Mouse (Mus musculus) G1E (cell line): ENCODE results near the gene Btg3. TPM values are rescaled to one million over a fixed set of nuclear protein-coding genes. Genes with fewer than 3 reads are reported as not detected.

ENCODE experiments used
- ATAC-seq: 2 replicates; pipeline ENCODE4 v1.8.0; 2016; ENCODE audit warnings: mild to moderate bottlenecking; ENCODE audit not compliant: insufficient number of reproducible peaks, poor library complexity, low FRiP score, severe bottlenecking; ENCODE audit errors: extremely low read depth
- DNase-seq: peaks from one replicate; pipeline ENCODE4 v3.0.0; 2012; ENCODE audit warnings: low spot score
- H3K27me3 ChIP-seq: 2 replicates; pipeline ENCODE4 v1.6.1; 2012; ENCODE audit warnings: mild to moderate bottlenecking, low read length, inconsistent platforms; ENCODE audit not compliant: insufficient read depth
- H3K36me3 ChIP-seq: replicated peaks from 2 replicates; pipeline ENCODE3; 2012; ENCODE audit warnings: mild to moderate bottlenecking, inconsistent platforms
- H3K4me1 ChIP-seq: 2 replicates; pipeline ENCODE4 v1.6.1; 2012; ENCODE audit warnings: low read depth, low read length, inconsistent platforms, mixed read lengths; ENCODE audit not compliant: insufficient read depth
- H3K4me3 ChIP-seq: 2 replicates; pipeline ENCODE4 v1.5.1; 2012; ENCODE audit warnings: low read depth, mild to moderate bottlenecking, inconsistent platforms, low read length, moderate library complexity, mixed read lengths
- H3K9me3 ChIP-seq: replicated peaks from 2 replicates; pipeline ENCODE4 v1.6.1; 2012; ENCODE audit warnings: inconsistent platforms
- CTCF ChIP-seq: IDR thresholded peaks from 2 replicates; pipeline ENCODE4 v1.5.1; 2012; ENCODE audit warnings: low read depth, low read length, inconsistent platforms, mixed read lengths
- GATA1 ChIP-seq: IDR thresholded peaks from 2 replicates; pipeline ENCODE4 v1.6.1; 2012; ENCODE audit warnings: borderline replicate concordance, low read length, inconsistent platforms, mixed read lengths
- GATA2 ChIP-seq: IDR thresholded peaks from 2 replicates; pipeline ENCODE4 v1.6.1; 2012; ENCODE audit warnings: low read depth, low read length, inconsistent platforms, borderline replicate concordance
- POLR2AphosphoS5 ChIP-seq: IDR thresholded peaks from 2 replicates; pipeline ENCODE4 v1.6.1; 2012; ENCODE audit warnings: low read depth, low read length, inconsistent platforms; ENCODE audit not compliant: insufficient replicate concordance
- TAL1 ChIP-seq: conservative IDR thresholded peaks from 2 replicates; pipeline ENCODE4 v1.6.1; 2012; ENCODE audit warnings: low read depth, low read length, inconsistent platforms, mixed read lengths
- polyA plus RNA-seq: library from polyadenylated mRNA; stranded (reverse); fragments of >175 nt; gene quantifications from 2 replicates; pipeline ENCODE4 v1.2.3, GENCODE M21; 2012
- total RNA-seq, 2 experiments: library from RNA; stranded (forward) in 1 of 2; stranded (reverse) in 1 of 2; fragments of 200-1000 nt in 1 of 2; fragments of >200 nt in 1 of 2; fragmentation: Nextera tagmentation in 1 of 2; gene quantifications; 2 replicates each; pipeline ENCODE4 v1.2.3; 2014 to 2017

The Btg3 gene
- total and polyA plus RNA-seq, 3 experiments, result 11.1 to 37.2 (median 13.3) TPM

GRCm38 (mm10) chr16:78327562-78327961 is 49.4 kb downstream of the Btg3 start:
- Histone ChIP-seq H3K4me3 (no peak overlapping the region), H3K4me1 (no peaks in the 10 kb centered on the region), H3K36me3 (peaks cover 6% of the 10 kb centered on the region), H3K9me3 (peaks cover 7% of the 10 kb centered on the region; the same call in 1 of the 2 replicates), H3K27me3 (no peaks in the 10 kb centered on the region)
- no peak for DNase-seq
- TF ChIP-seq TAL1 (no peak), GATA1 (no peak), POLR2AphosphoS5 (no peak), GATA2 (no peak)
- ATAC-seq, result no peak

- no peaks in the 10 kb centered on the region for H3K4me1 ChIP-seq
- H3K27me3 ChIP-seq, result no peaks in the 10 kb centered on the region
- TF ChIP-seq GATA2 (no peak), CTCF (no peak), TAL1 (no peak), POLR2AphosphoS5 (no peak), GATA1 (no peak)
- no peaks in the 10 kb centered on the region for H3K36me3 ChIP-seq
- no peak overlapping the region for H3K4me3 ChIP-seq
- H3K9me3 ChIP-seq, result peaks cover 7% of the 10 kb centered on the region; the same call in 1 of the 2 replicates
- ATAC-seq (no peak), DNase-seq (no peak)
Observed at GRCm38 (mm10) chr16:78325972-78326848, 50.8 kb downstream of the Btg3 start.

GRCm38 (mm10) chr16:78322140-78322539 is 54.9 kb downstream of the Btg3 start:
- DNase-seq (no peak), ATAC-seq (no peak)
- TF ChIP-seq CTCF, result no peak
- TF ChIP-seq GATA2, result no peak
- TF ChIP-seq GATA1, result no peak
- TF ChIP-seq TAL1, result no peak
- no peak for TF ChIP-seq POLR2AphosphoS5

GRCm38 (mm10) chr16:78321559-78321958 is 55.4 kb downstream of the Btg3 start:
- DNase-seq (no peak), ATAC-seq (no peak)
- Histone ChIP-seq H3K36me3 (no peaks in the 10 kb centered on the region), H3K9me3 (peaks cover 4% of the 10 kb centered on the region; the same call in 1 of the 2 replicates), H3K27me3 (no peaks in the 10 kb centered on the region), H3K4me3 (no peak overlapping the region), H3K4me1 (no peaks in the 10 kb centered on the region)
- TF ChIP-seq CTCF (no peak), GATA1 (no peak), GATA2 (no peak), POLR2AphosphoS5 (no peak), TAL1 (no peak)

More at GRCm38 (mm10) chr16:78322140-78322539, 54.9 kb downstream of the Btg3 start:
- Histone ChIP-seq H3K9me3 (peaks cover 4% of the 10 kb centered on the region; the same call in 1 of the 2 replicates), H3K36me3 (no peaks in the 10 kb centered on the region), H3K4me3 (no peak overlapping the region), H3K4me1 (no peaks in the 10 kb centered on the region), H3K27me3 (no peaks in the 10 kb centered on the region)

- no peak for TF ChIP-seq GATA1
- no peak for TF ChIP-seq CTCF
- no peak for TF ChIP-seq POLR2AphosphoS5
- no peak for TF ChIP-seq TAL1
- no peaks in the 10 kb centered on the region for H3K36me3 ChIP-seq
- no peak for DNase-seq
- 0 out of 2 replicates have a peak, but pooled peaks cover 4% of the 10 kb centered on the region for H3K9me3 ChIP-seq
- no peaks in the 10 kb centered on the region for H3K27me3 ChIP-seq
- no peak overlapping the region for H3K4me3 ChIP-seq
- H3K4me1 ChIP-seq, result no peaks in the 10 kb centered on the region
- no peak for ATAC-seq
Observed at GRCm38 (mm10) chr16:78319711-78320110, 57.3 kb downstream of the Btg3 start.

- Histone ChIP-seq H3K4me3 (no peak overlapping the region), H3K27me3 (no peaks in the 10 kb centered on the region), H3K4me1 (no peaks in the 10 kb centered on the region), H3K36me3 (no peaks in the 10 kb centered on the region), H3K9me3 (0 out of 2 replicates have a peak, but pooled peaks cover 4% of the 10 kb centered on the region)
- no peak for TF ChIP-seq CTCF
- TF ChIP-seq GATA2, result no peak
- no peak for TF ChIP-seq TAL1
- TF ChIP-seq GATA1, result no peak
- TF ChIP-seq POLR2AphosphoS5, result no peak
- ATAC-seq, result no peak
- no peak for DNase-seq
Observed at GRCm38 (mm10) chr16:78317960-78318359, 59.0 kb downstream of the Btg3 start.
